Comparison of ENCODE assay signal across 8 mouse cellular contexts in the genomic region with DNA sequence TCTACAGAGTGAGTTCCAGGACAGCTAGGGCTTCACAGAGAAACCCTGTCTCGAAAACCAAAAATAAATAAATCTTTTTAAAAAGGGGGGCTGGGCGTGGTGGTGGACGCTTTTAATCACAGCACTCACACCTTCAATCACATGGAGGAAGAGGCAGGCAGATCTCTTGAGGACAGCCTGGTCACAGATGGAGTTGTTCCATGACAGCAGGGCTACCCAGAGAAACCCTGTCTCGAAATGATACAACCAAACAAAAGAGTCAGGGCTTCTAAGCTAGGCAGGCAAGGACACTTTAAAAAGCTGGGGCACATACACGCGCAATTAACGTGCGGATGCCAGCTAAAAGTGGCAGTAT. TPM values are rescaled to one million over a fixed set of nuclear protein-coding genes. Genes with fewer than 3 reads are reported as not detected.
DNase-seq lines count a peak whose midpoint lies in the region; ATAC-seq and TF ChIP-seq lines count a peak whose summit lies in the region.

No protein-coding gene starts in this region.

- peak overlapping the region; percentile 90 for H3K4me3 ChIP-seq in gastrocnemius, adult 2 months
- H3K4me3 ChIP-seq in testis, adult 2 months (ENCODE audit: control insufficient read depth, low read depth, low read length) = peak overlapping the region; percentile 92
- H3K4me3 ChIP-seq in liver, embryonic 14.5 days (ENCODE audit: insufficient read depth in 1 of 2, low read depth in 2 of 2, low read length in 2 of 2) = peak overlapping the region; percentile 36 to 77
- no peak overlapping the region for H3K4me3 ChIP-seq in thymus, adult 2 months (ENCODE audit: control insufficient read depth, insufficient read depth, low read length)

- no peak for TF ChIP-seq POLR2A in testis, adult 2 months (IDR thresholded peaks at IDR 0.05; ENCODE audit: control insufficient read depth, low read depth, low read length)
- no peak for TF ChIP-seq POLR2A in thymus, adult 2 months (IDR thresholded peaks at IDR 0.05; ENCODE audit: control insufficient read depth, extremely low read depth, insufficient read depth, low read length, poor library complexity)

- peak overlapping the region; percentile 48 for H3K4me2 ChIP-seq in liver, embryonic 14.5 days (ENCODE audit: low read depth)

- H3K27me3 ChIP-seq in testis, adult 2 months (ENCODE audit: control insufficient read depth, insufficient read depth, low read length) = no peaks in the 10 kb centered on the region
- no peaks in the 10 kb centered on the region for H3K27me3 ChIP-seq in liver, embryonic 14.5 days (ENCODE audit: control insufficient read depth, insufficient read depth, low read length)
- no peaks in the 10 kb centered on the region for H3K27me3 ChIP-seq in thymus, adult 2 months (ENCODE audit: control insufficient read depth, insufficient read depth, low read length)

- WGBS in liver, embryonic 14.5 days (ENCODE audit: insufficient replicate concordance) = 9% methylated on average over 8 of the region's 8 CpGs
- WGBS in thymus, adult 2 months = 15% methylated on average over 8 of the region's 8 CpGs

- H3K27ac ChIP-seq in gastrocnemius, adult 2 months = peak overlapping the region; percentile 99
- peak overlapping the region; percentile 94 for H3K27ac ChIP-seq in testis, adult 2 months (ENCODE audit: control insufficient read depth, insufficient read depth, low read depth, low read length)
- no peak overlapping the region for H3K27ac ChIP-seq in liver, embryonic 14.5 days
- H3K27ac ChIP-seq in thymus, adult 2 months (ENCODE audit: control insufficient read depth, insufficient read depth, low read length) = no peak overlapping the region

- intact Hi-C loops in gastrocnemius, adult 2 months (cut with DNase I) = loop anchor here (1.0 kb wide), 1 partner anchor 15 kb away; the partner anchor contains the start of gene Pkn1

- H3K9ac ChIP-seq in liver, embryonic 14.5 days (replicated peaks) = no peak overlapping the region

- H3K4me1 ChIP-seq in testis, adult 2 months (ENCODE audit: control insufficient read depth, insufficient read depth, low read length) = peaks cover 5% of the 10 kb centered on the region
- peaks cover 15 to 17% of the 10 kb centered on the region in 2 experiments for H3K4me1 ChIP-seq in liver, embryonic 14.5 days (replicated peaks; ENCODE audit: control insufficient read depth in 2 of 2, insufficient read depth in 2 of 2, low read length in 1 of 2)
- H3K4me1 ChIP-seq in thymus, adult 2 months (replicated peaks; ENCODE audit: control insufficient read depth, insufficient read depth, low read length) = peaks cover 2% of the 10 kb centered on the region; the same call in 1 of the 2 replicates

- no peak for DNase-seq in gastrocnemius, adult 2 months
- no peak for DNase-seq in gastrocnemius, adult 18-20 months (ENCODE audit: low spot score)
- DNase-seq in testis, postnatal 14 days (ENCODE audit: low spot score) = no peak
- no peak for DNase-seq in liver, embryonic 14.5 days (ENCODE audit: low read depth in 3 of 3, low spot score in 3 of 3)
- DNase-seq in thymus, adult 2 months = no peak
- no peak for DNase-seq in cerebellum, adult 18-20 months
- DNase-seq in thymus, postnatal 36 days = no peak

- peak; percentile 8; the same call in 1 of the 2 replicates for ATAC-seq in liver, embryonic 14.5 days (ENCODE audit: insufficient read depth)

- H3K36me3 ChIP-seq in testis, adult 2 months (ENCODE audit: control insufficient read depth, insufficient read depth, low read length) = no peaks in the 10 kb centered on the region
- H3K36me3 ChIP-seq in liver, embryonic 14.5 days (replicated peaks; ENCODE audit: control insufficient read depth, insufficient read depth, low read depth) = peaks cover 3% of the 10 kb centered on the region
- peaks cover 4% of the 10 kb centered on the region for H3K36me3 ChIP-seq in thymus, adult 2 months (ENCODE audit: control insufficient read depth, insufficient read depth, low read length)

- no peaks in the 10 kb centered on the region for H3K9me3 ChIP-seq in liver, embryonic 14.5 days (ENCODE audit: control insufficient read depth, low read length)

- TF ChIP-seq CTCF in gastrocnemius, adult 2 months (IDR thresholded peaks at IDR 0.05) = no peak
- TF ChIP-seq CTCF in testis, adult 2 months (IDR thresholded peaks at IDR 0.05; ENCODE audit: control insufficient read depth, insufficient read depth, insufficient replicate concordance, low read depth, low read length) = no peak
- TF ChIP-seq CTCF in liver, embryonic 14.5 days (IDR thresholded peaks at IDR 0.05; ENCODE audit: low read depth) = no peak
- no peak for TF ChIP-seq CTCF in thymus, adult 2 months (IDR thresholded peaks at IDR 0.05; ENCODE audit: borderline replicate concordance, control insufficient read depth, extremely low read depth, insufficient read depth, low read length, poor library complexity)

- TF ChIP-seq EP300 in liver, embryonic 14.5 days (IDR thresholded peaks at IDR 0.05; ENCODE audit: low read depth) = no peak

RNA-seq across cellular contexts. Expression of gene Ddx39, which starts 0.3 kb away (rescaled TPM):
- total RNA-seq in gastrocnemius, adult 2 months (2021) = 10 to 100 TPM; 11.2 to 13.1 TPM
- total RNA-seq in gastrocnemius, adult 18-20 months (2021) = 10 to 100 TPM; 10.0 to 11.1 TPM
- polyA plus RNA-seq in testis, adult 2 months (2012; rRNA removed) = 101 and 105 TPM in 2 replicates
- 92.3 and 110 TPM in 2 replicates for polyA plus RNA-seq in liver, embryonic 14.5 days (2012; rRNA removed)
- 191 and 199 TPM in 2 replicates for polyA plus RNA-seq in liver, embryonic 14.5 days (2014; fragmentation: Nextera tagmentation; extraction: Ambion mirVana)
- polyA plus RNA-seq in thymus, adult 2 months (2012; rRNA removed) = 157 and 171 TPM in 2 replicates

RNA-seq across cellular contexts. Expression of gene Pkn1, which starts 15.7 kb away (rescaled TPM):
- total RNA-seq in gastrocnemius, adult 2 months (2021) = 10 to 100 TPM; 25.8 to 29.9 TPM
- 10 to 100 TPM; 23.0 to 24.3 TPM for total RNA-seq in gastrocnemius, adult 18-20 months (2021)
- 13.3 and 16.6 TPM in 2 replicates for polyA plus RNA-seq in testis, adult 2 months (2012; rRNA removed)
- polyA plus RNA-seq in liver, embryonic 14.5 days (2012; rRNA removed) = 8.7 and 9.5 TPM in 2 replicates
- 6.9 TPM in 2 replicates for polyA plus RNA-seq in liver, embryonic 14.5 days (2014; fragmentation: Nextera tagmentation; extraction: Ambion mirVana)
- 321 and 324 TPM in 2 replicates for polyA plus RNA-seq in thymus, adult 2 months (2012; rRNA removed)

RNA-seq across cellular contexts. Expression of gene Adgre5, which starts 26.5 kb away (rescaled TPM):
- 10 to 100 TPM; 16.3 to 27.7 TPM for total RNA-seq in gastrocnemius, adult 2 months (2021)
- 10 to 100 TPM; 16.9 to 22.9 TPM for total RNA-seq in gastrocnemius, adult 18-20 months (2021)
- 6.1 and 13.1 TPM in 2 replicates for polyA plus RNA-seq in testis, adult 2 months (2012; rRNA removed)
- 8.6 and 11.3 TPM in 2 replicates for polyA plus RNA-seq in liver, embryonic 14.5 days (2012; rRNA removed)
- 8.7 and 8.9 TPM in 2 replicates for polyA plus RNA-seq in liver, embryonic 14.5 days (2014; fragmentation: Nextera tagmentation; extraction: Ambion mirVana)
- polyA plus RNA-seq in thymus, adult 2 months (2012; rRNA removed) = 190 and 193 TPM in 2 replicates

RNA-seq across cellular contexts. Expression of gene Ptger1, which starts 48.2 kb away (rescaled TPM):
- total RNA-seq in gastrocnemius, adult 2 months (2021) = under 1 TPM; 0.08 to 0.39 TPM
- under 1 TPM in 1 of 2 experiments, not detected in 1; 0.09 TPM for total RNA-seq in gastrocnemius, adult 18-20 months (2021)
- 0.51 and 0.59 TPM in 2 replicates for polyA plus RNA-seq in testis, adult 2 months (2012; rRNA removed)
- 0.09 and 0.19 TPM in 2 replicates for polyA plus RNA-seq in liver, embryonic 14.5 days (2012; rRNA removed)
- polyA plus RNA-seq in liver, embryonic 14.5 days (2014; fragmentation: Nextera tagmentation; extraction: Ambion mirVana) = 0.18 and 0.47 TPM in 2 replicates
- 0.50 and 0.61 TPM in 2 replicates for polyA plus RNA-seq in thymus, adult 2 months (2012; rRNA removed)

Comparison
In these comparisons a context has a peak if more than half of its experiments do, and no peak if none do; other contexts are left out.
1. H3K27ac ChIP-seq: peak in gastrocnemius, adult 2 months (single experiment) and testis, adult 2 months (single experiment); none in liver, embryonic 14.5 days (single experiment) and thymus, adult 2 months (single experiment).
2. RNA of gene Pkn1, which starts 15.7 kb away (polyA plus RNA-seq): 321 to 324 TPM in thymus, adult 2 months; 13.3 to 16.6 TPM in testis, adult 2 months and 6.9 to 9.5 TPM in liver, embryonic 14.5 days; every median in the first group is over 10 times any median in the second.
3. RNA of gene Adgre5, which starts 26.5 kb away (polyA plus RNA-seq): 190 to 193 TPM in thymus, adult 2 months; 8.6 to 11.3 TPM in liver, embryonic 14.5 days and 6.1 to 13.1 TPM in testis, adult 2 months; every median in the first group is over 10 times any median in the second.